Mouse (Mus musculus) CD4-positive, CD25-positive, alpha-beta regulatory T cell, adult 4 months (primary cell): ENCODE results near the gene Trmt10c. TPM values are rescaled to one million over a fixed set of nuclear protein-coding genes. Genes with fewer than 3 reads are reported as not detected.
"Not testable (repeated sequence)": the region's sequence is repeated elsewhere in the genome, so short reads cannot be mapped to it uniquely, and the experiment has no call there.

Source experiments
- ATAC-seq: one replicate; pipeline ENCODE4 v1.8.0; 2017
- polyA plus RNA-seq, 2 experiments: library from polyadenylated mRNA; unstranded; fragments of 100-300 nt; shearing (Covaris generic); gene quantifications; one replicate each; pipeline ENCODE4 v1.2.1; 2017

The Trmt10c gene
- 10 to 100 TPM; 34.7 to 40.1 TPM for polyA plus RNA-seq

- ATAC-seq, result peak; percentile 90
Observed at GRCm38 (mm10) chr16:56037138-56038010, at the start of gene Trmt10c. Gene Trmt10c, minus strand, starts transcription at chr16:56037819.

DNA sequence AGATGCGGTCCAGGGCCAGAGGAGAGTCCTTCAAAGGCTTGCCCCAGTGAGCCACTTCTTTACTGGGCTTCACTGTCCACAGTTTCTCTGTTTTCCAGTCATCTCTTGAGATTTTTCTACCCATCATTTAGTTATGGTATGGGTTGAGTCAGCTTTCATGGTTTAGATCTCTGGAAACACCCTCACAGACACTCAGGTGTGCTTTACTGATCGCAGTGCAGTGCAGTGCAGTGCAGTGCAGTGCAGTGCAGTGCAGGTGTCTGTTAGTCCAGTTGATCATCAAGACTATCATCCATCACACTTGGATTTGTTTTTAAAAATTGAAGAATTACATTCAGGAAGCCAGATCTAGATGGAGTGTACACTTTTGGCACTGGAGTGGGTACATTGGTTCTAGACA is 48.7 kb upstream of the Trmt10c start:
- no peak for ATAC-seq

DNA sequence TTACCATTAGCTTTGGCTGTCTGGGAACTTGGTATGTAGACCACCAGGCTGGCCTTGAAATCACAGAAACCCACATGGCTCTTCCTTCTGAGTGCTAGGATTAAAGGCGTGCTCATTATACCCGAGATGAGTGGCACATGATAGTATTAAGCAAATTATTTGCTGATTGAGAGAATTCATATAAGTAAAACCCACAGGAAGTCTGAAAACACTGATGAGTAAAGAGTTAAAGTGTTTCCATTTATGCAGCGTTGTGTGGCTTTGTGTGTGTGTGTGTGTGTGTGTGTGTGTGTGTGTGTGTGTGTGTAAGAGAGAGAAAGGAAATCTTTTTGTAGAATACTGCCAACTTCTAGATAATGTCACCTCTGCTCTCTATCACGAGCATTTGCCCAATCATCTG is 44.1 kb upstream of the Trmt10c start:
- ATAC-seq, result peak; percentile 74

DNA sequence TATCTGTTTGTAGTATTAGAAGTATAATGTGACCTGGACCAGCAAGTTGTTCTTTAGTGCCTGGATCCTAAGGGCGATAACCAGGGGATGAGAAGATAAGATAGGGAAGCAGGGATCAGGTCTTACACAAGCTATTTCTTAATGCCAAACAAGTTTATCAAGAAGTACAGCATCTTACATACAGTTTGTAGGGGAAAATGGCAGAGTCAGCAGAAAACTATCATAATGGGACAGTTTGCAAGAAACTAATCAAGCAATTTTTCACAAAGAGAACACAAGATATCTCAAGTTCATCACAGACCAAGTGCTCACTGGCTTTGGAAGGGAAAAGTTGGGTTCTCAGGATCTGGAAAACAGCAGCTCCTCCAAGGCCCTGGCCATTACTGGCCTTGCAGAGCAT is 41.8 kb upstream of the Trmt10c start:
- no peak for ATAC-seq

DNA sequence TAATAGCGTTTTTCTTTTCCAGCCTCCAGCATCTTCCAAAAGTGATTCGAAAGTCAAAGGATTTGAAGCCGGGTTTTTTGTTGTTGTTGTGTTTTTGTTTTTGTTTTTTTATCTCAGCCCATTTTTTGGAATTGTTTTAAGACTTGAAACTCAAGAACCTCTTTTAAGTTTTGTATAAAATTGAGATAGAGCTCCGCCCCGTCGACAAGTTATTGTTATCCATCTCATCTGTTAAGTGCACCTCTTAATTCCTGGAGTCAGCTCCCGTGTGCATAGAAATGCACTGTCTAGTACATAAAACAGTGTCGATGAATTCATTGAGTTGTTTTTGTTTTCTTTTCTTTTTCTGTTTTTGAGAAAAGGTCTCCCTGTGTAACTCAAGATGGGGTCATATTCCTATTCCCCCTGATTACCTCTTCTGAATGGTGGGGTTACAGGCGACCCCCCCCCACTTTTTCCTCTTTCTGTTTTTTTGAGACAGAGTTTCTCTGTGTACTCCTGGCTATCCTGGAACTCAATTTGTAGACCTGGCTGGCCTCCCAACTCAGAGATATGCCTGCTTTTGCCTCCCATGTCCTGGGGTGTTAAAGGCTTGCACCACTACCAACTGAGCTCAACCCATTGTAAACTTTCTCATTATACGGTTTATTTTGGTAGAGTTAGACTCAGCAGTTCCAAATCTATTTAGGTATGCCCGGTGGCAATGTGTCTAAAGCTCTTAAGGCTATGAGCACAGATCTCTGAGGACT is 38.7 kb upstream of the Trmt10c start:
- peak; percentile 17 for ATAC-seq

- peak; percentile 80 for ATAC-seq
Observed at GRCm38 (mm10) chr16:56075222-56076111, 37.8 kb upstream of the Trmt10c start.

DNA sequence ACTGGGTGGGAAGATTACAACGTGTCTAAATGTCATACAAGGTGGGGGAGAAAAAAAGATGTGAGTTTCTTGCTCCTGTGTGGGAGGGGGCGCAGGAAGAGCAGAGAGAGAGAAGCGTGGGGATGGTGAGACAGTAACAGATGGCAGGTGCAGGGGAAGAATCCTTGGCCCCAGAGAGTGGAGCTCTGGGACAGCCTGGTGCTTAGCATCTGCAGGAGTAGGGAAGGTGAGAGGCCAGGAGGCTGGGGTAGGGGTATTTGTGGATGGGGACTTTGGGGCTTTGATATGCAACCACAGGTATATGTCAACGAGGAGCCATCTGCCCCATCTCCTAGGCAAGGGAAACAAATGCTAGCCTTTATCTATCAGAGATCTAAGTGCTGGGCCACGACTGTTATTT is 36.9 kb upstream of the Trmt10c start:
- ATAC-seq, result no peak

DNA sequence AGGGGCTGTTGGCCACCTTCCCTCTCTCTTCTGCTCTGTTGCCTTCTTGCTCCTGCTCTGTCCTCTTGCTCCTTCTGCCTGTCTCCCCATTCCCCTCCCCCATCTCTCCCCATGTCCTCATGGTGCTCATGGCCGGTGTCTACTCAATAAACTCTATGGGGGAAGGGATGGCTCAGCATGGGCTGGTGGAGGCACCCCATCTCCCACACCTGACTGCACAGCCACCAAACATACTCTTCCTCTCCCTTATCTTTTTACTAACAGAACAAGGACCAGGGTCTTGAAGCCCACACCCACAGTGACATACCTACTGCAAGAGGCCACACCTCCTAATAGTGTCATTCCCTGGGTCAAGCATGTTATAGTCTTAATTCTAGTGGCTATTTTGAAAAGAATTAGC is 36.5 kb upstream of the Trmt10c start:
- ATAC-seq, result no peak

DNA sequence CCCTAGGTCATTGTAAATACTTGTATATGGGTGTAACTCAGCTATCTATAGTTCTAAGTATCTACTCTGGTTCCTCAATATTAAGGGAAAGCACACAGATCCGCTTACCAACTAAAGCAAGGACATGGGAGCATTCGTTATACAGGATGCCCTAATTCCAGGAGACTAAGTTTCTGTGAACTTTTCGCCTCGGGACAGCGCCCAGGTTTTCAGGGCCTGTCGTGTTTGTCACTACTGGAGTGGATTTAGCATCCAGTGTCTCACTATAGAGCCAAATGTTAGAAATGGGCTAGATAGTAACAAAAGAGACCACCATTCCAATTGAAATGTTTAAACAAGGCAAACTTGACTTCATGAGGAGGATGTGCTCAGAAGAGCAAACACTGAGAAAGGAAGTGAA is 35.5 kb upstream of the Trmt10c start:
- ATAC-seq, result not testable (repeated sequence)

DNA sequence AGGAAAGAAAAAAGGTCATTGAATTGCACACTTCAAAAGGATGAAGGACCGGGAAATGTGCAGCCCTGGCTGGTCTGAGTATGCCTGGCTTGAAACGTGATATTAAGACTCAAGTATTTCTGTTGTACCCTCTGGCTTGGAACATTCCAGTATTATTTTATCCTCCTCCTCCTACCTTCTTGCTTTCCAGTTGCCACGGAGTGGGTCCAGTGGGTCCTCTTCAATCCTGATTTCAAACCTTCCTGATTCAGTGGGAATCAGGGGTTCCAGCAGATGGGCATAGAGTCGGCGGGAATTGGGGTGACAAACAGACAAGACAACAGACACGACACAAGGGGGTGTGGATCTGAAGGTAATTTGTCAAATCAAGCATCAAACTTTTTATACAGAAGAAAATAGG is 34.9 kb upstream of the Trmt10c start:
- no peak for ATAC-seq

GRCm38 (mm10) chr16:56071317-56072232 is 34.0 kb upstream of the Trmt10c start:
- no peak for ATAC-seq

DNA sequence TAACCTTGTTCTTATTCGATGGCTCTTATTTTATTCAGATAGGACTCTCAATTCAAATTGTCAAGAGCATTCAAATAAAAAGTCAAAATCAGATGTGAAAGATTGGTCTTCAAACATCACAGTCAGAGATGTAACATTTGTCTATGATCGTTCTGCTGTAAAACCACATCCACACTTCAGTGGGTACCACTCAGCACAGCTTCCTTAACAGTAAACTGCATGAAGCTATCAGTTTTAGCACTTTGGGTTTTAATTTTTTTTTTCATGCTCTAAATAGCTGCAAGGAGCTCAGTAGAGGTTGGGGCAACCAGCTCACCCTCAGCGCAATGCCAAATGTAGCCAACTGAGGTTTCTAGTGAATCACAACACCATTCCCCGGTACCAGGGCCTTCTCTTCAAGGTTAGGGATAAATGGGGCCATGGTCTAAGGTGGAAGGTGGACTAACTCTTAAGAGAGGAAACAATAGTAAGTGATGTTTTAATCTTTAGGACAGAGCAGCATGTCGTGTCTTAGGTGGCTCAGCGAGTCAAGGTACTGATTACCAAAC is 31.0 kb upstream of the Trmt10c start:
- ATAC-seq, result no peak

GRCm38 (mm10) chr16:56066113-56066512 is 28.5 kb upstream of the Trmt10c start:
- ATAC-seq, result no peak

GRCm38 (mm10) chr16:56064334-56064990 is 26.8 kb upstream of the Trmt10c start:
- ATAC-seq, result peak; percentile 97

- no peak for ATAC-seq
Observed at GRCm38 (mm10) chr16:56062981-56063380, 25.4 kb upstream of the Trmt10c start.

- no peak for ATAC-seq
Observed at GRCm38 (mm10) chr16:56061995-56062594, 24.5 kb upstream of the Trmt10c start.

DNA sequence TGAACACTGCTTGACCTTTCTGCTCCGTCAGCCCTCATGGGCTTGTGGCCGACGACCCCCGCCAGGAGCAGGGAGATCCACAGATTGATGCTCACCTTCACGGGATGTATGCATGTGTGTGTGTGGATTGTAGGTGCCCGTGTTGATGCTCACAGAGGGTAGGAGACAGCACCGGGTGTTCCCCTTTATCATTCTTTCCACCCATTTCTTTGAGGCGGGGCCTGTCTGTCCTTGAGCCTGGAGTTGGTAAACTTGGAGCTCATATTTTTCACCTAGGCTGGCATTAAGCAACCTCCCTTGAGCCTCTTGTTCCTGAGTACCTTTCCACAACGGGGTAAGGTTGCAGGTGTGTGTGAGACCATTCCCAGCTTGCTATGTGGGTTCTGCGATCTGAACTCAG is 20.5 kb upstream of the Trmt10c start:
- no peak for ATAC-seq

GRCm38 (mm10) chr16:56056944-56057590 is 19.4 kb upstream of the Trmt10c start:
- no peak for ATAC-seq

GRCm38 (mm10) chr16:56055911-56056310 is 18.3 kb upstream of the Trmt10c start:
- ATAC-seq, result no peak

DNA sequence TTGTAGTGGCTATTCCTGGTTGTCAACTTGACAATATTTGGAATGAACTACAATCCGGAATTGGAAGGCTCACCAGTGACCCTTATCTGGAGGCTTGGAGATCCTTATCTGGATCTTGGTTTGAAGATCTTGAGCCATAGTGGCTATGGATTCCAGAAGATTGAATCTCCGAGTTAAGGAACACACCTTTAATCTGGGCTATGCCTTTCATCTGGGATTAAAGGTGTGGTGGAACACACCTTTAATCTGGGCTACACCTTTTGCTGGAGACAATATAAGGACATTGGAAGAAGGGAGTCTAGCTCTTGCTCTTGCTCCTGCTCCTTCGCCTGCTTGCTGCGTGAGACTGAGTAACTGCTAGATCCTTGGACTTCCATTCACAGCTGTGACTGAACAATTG is 10.4 kb upstream of the Trmt10c start, which contains the start of gene Senp7:
Gene Senp7 (plus strand): TSS at position 301 of the 400 bp plus-strand sequence.
- not testable (repeated sequence) for ATAC-seq
